Mouse (Mus musculus): Measurements from ENCODE around the gene Mcts2. TPM values are rescaled to one million over a fixed set of nuclear protein-coding genes. Genes with fewer than 3 reads are reported as not detected.

The Mcts2 gene
- polyA plus RNA-seq, 1 experiment from 2014 or later = 27.3 TPM

Other genes with a start within 250 kb of the Mcts2 start
- not detected in 2 replicates for gene Defb23, start 222.4 kb upstream of the Mcts2 start, polyA plus RNA-seq (2015; fragmentation: Nextera tagmentation; extraction: Ambion mirVana)
- gene Defb20, start 210.0 kb upstream of the Mcts2 start, polyA plus RNA-seq (2015; fragmentation: Nextera tagmentation; extraction: Ambion mirVana) = not detected in 2 replicates
- not detected in 2 replicates for gene Defb22, start 196.9 kb upstream of the Mcts2 start, polyA plus RNA-seq (2015; fragmentation: Nextera tagmentation; extraction: Ambion mirVana)
- not detected in 2 replicates for gene Defb26, start 175.3 kb upstream of the Mcts2 start, polyA plus RNA-seq (2015; fragmentation: Nextera tagmentation; extraction: Ambion mirVana)
- not detected in 2 replicates for gene Defb28, start 168.8 kb upstream of the Mcts2 start, polyA plus RNA-seq (2015; fragmentation: Nextera tagmentation; extraction: Ambion mirVana)
- gene Defb29, start 146.9 kb upstream of the Mcts2 start, polyA plus RNA-seq (2015; fragmentation: Nextera tagmentation; extraction: Ambion mirVana) = not detected in 2 replicates
- gene Gm17416, start 117.7 kb upstream of the Mcts2 start, polyA plus RNA-seq (2015; fragmentation: Nextera tagmentation; extraction: Ambion mirVana) = not detected in 2 replicates
- gene Defb21, start 114.3 kb upstream of the Mcts2 start, polyA plus RNA-seq (2015; fragmentation: Nextera tagmentation; extraction: Ambion mirVana) = not detected in 2 replicates
- not detected in 2 replicates for gene Defb19, start 106.7 kb upstream of the Mcts2 start, polyA plus RNA-seq (2015; fragmentation: Nextera tagmentation; extraction: Ambion mirVana)
- gene Defb45, start 87.6 kb upstream of the Mcts2 start, polyA plus RNA-seq (2015; fragmentation: Nextera tagmentation; extraction: Ambion mirVana) = not detected in 2 replicates
- not detected in 2 replicates for gene Defb36, start 82.7 kb upstream of the Mcts2 start, polyA plus RNA-seq (2015; fragmentation: Nextera tagmentation; extraction: Ambion mirVana)
- 1.5 and 3.4 TPM in 2 replicates for gene Defb25, start 64.0 kb upstream of the Mcts2 start, polyA plus RNA-seq (2015; fragmentation: Nextera tagmentation; extraction: Ambion mirVana)
- 5.0 and 5.3 TPM in 2 replicates for gene Rem1, start 60.1 kb upstream of the Mcts2 start, polyA plus RNA-seq (2015; fragmentation: Nextera tagmentation; extraction: Ambion mirVana)
- gene H13, start 17.6 kb upstream of the Mcts2 start, polyA plus RNA-seq (2015; fragmentation: Nextera tagmentation; extraction: Ambion mirVana) = 130 and 137 TPM in 2 replicates
- gene Id1, start 49.2 kb downstream of the Mcts2 start, polyA plus RNA-seq (2015; fragmentation: Nextera tagmentation; extraction: Ambion mirVana) = 142 and 160 TPM in 2 replicates
- 37.7 and 37.9 TPM in 2 replicates for gene Cox4i2, start 67.1 kb downstream of the Mcts2 start, polyA plus RNA-seq (2015; fragmentation: Nextera tagmentation; extraction: Ambion mirVana)
- 99.1 and 99.7 TPM in 2 replicates for gene Bcl2l1, start 144.7 kb downstream of the Mcts2 start, polyA plus RNA-seq (2015; fragmentation: Nextera tagmentation; extraction: Ambion mirVana)
- gene Tpx2, start 160.9 kb downstream of the Mcts2 start, polyA plus RNA-seq (2015; fragmentation: Nextera tagmentation; extraction: Ambion mirVana) = 60.1 and 60.6 TPM in 2 replicates
- 0.73 and 0.92 TPM in 2 replicates for gene Mylk2, start 224.3 kb downstream of the Mcts2 start, polyA plus RNA-seq (2015; fragmentation: Nextera tagmentation; extraction: Ambion mirVana)
- 3.4 TPM in 2 replicates for gene Foxs1, start 246.2 kb downstream of the Mcts2 start, polyA plus RNA-seq (2015; fragmentation: Nextera tagmentation; extraction: Ambion mirVana)

Measured in embryonic facial prominence, embryonic 15.5 days (tissue).